Comparison of ENCODE assay signal across 24 mouse cellular contexts in the genomic region with DNA sequence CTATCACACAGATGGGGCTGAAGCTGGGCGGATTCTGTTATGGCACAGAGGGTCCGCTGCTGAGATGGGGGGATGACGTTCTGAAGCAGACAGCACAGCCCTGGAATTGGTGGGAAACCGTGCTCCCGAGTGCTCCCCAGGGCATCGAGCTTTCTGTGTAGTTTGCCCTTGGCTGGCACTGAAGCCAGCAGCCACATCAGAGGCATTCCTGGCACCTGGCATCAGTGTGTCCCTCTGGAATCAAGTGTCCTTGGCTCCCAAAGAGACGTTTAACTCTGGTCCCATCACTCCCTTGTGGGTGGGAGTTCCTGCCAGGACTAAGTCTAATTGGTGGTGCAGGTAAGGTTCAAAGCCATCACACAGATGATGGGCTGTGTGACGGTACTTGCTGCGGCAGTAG. TPM values are rescaled to one million over a fixed set of nuclear protein-coding genes. Genes with fewer than 3 reads are reported as not detected.
DNase-seq lines count a peak whose midpoint lies in the region; ATAC-seq lines count a peak whose summit lies in the region.
"Had no signal": no experiment of that assay in that cellular context is flagged by ENCODE, and none has a peak within 500 bp of the region (broad histone marks: within the 10 kb centered on the region; RNA-seq: fewer than 3 reads in every experiment).

No protein-coding gene starts in this region.

- peaks cover 90% of the 10 kb centered on the region for H3K36me3 ChIP-seq in heart, embryonic 10.5 days
- no peaks in the 10 kb centered on the region for H3K36me3 ChIP-seq in kidney, embryonic 16.5 days (ENCODE audit: insufficient read depth, low read length)
- H3K36me3 ChIP-seq: embryonic facial prominence, embryonic 10.5 days; embryonic facial prominence, embryonic 13.5 days; forebrain, embryonic 12.5 days; forebrain, embryonic 15.5 days had no signal

- no peak overlapping the region for H3K27ac ChIP-seq in heart, embryonic 10.5 days
- H3K27ac ChIP-seq in kidney, embryonic 16.5 days (ENCODE audit: low read length), result peak overlapping the region; percentile 17; the same call in 1 of the 2 replicates
- H3K27ac ChIP-seq: embryonic facial prominence, embryonic 10.5 days; embryonic facial prominence, embryonic 13.5 days; forebrain, embryonic 12.5 days; forebrain, embryonic 15.5 days; heart, embryonic 15.5 days; hindbrain, embryonic 14.5 days; hindbrain, postnatal 0 days had no signal

- no peaks in the 10 kb centered on the region for H3K9me3 ChIP-seq in heart, embryonic 10.5 days
- no peaks in the 10 kb centered on the region for H3K9me3 ChIP-seq in kidney, embryonic 16.5 days (ENCODE audit: low read length)
- H3K9me3 ChIP-seq: embryonic facial prominence, embryonic 10.5 days; embryonic facial prominence, embryonic 13.5 days; forebrain, embryonic 12.5 days; forebrain, embryonic 15.5 days; heart, embryonic 15.5 days had no signal

- intact Hi-C loops in heart, postnatal 10 days (cut with DNase I), result no loop called here

- WGBS in heart, embryonic 10.5 days, result 80% methylated on average over 9 of the region's 9 CpGs
- 84% methylated on average over 9 of the region's 9 CpGs for WGBS in kidney, embryonic 16.5 days

- H3K4me1 ChIP-seq in heart, embryonic 10.5 days, result 0 out of 2 replicates have a peak, but pooled peaks cover 7% of the 10 kb centered on the region
- H3K4me1 ChIP-seq in kidney, embryonic 16.5 days (ENCODE audit: insufficient read depth, low read length), result peaks cover 8% of the 10 kb centered on the region
- H3K4me1 ChIP-seq: forebrain, embryonic 12.5 days had no signal

- H3K9ac ChIP-seq in kidney, embryonic 16.5 days (replicated peaks; ENCODE audit: low read length), result no peak overlapping the region
- H3K9ac ChIP-seq: embryonic facial prominence, embryonic 13.5 days; forebrain, embryonic 12.5 days; forebrain, embryonic 15.5 days; heart, embryonic 15.5 days; hindbrain, embryonic 14.5 days had no signal

- H3K4me2 ChIP-seq in kidney, embryonic 16.5 days (replicated peaks; ENCODE audit: low read depth, low read length), result no peak overlapping the region
- H3K4me2 ChIP-seq: embryonic facial prominence, embryonic 13.5 days; forebrain, embryonic 12.5 days; forebrain, embryonic 15.5 days; heart, embryonic 15.5 days; hindbrain, embryonic 14.5 days had no signal

- peak; percentile 95 for DNase-seq in heart, adult 11 months
- no peak for DNase-seq in heart, embryonic 10.5 days (ENCODE audit: low spot score)
- DNase-seq in heart, postnatal 10 days, result peak; percentile 61 to 64
- DNase-seq in heart, adult 8-10 months (ENCODE audit: low spot score), result no peak
- no peak for DNase-seq in kidney, adult 18-20 months
- DNase-seq: adrenal gland, postnatal 25 days; cerebellum, adult 11-12 months; cerebellum, adult 8-10 months; cerebellum, postnatal 36 days; embryo, embryonic 11 days; gastrocnemius, postnatal 25 days; kidney, adult 2 months had no signal

- H3K27me3 ChIP-seq in heart, embryonic 10.5 days (ENCODE audit: insufficient read depth, poor library complexity, severe bottlenecking), result peaks cover 9% of the 10 kb centered on the region; the same call in 1 of the 2 replicates
- H3K27me3 ChIP-seq in kidney, embryonic 16.5 days (ENCODE audit: insufficient read depth, low read length), result no peaks in the 10 kb centered on the region
- H3K27me3 ChIP-seq: embryonic facial prominence, embryonic 13.5 days; forebrain, embryonic 12.5 days; forebrain, embryonic 15.5 days; heart, embryonic 15.5 days had no signal

- no peak overlapping the region for H3K4me3 ChIP-seq in heart, embryonic 10.5 days
- no peak overlapping the region for H3K4me3 ChIP-seq in kidney, embryonic 16.5 days (ENCODE audit: low read length)
- H3K4me3 ChIP-seq: embryonic facial prominence, embryonic 10.5 days; embryonic facial prominence, embryonic 13.5 days; erythroblast, embryonic 14.5 days; forebrain, embryonic 12.5 days; forebrain, embryonic 15.5 days; heart, embryonic 15.5 days had no signal

- no peak for ATAC-seq in kidney, embryonic 16.5 days (ENCODE audit: low FRiP score, low TSS enrichment)
- ATAC-seq: CD4-positive, CD25-positive, alpha-beta regulatory T cell, adult 4 months; forebrain, embryonic 15.5 days; hindbrain, postnatal 0 days; inflammation-experienced regulatory T-cells, adult 6 months; intestine, embryonic 16.5 days had no signal

RNA-seq across cellular contexts. Expression of a gene that starts 51.6 kb away (rescaled TPM):
- polyA plus RNA-seq in heart, embryonic 10.5 days (2016; fragmentation: Nextera tagmentation; extraction: Ambion mirVana), result 16.2 and 25.0 TPM in 2 replicates
- 1 to 10 TPM; 2.8 to 4.4 TPM for total RNA-seq in heart, postnatal 10 days (2021)
- 1 to 10 TPM; 2.4 to 3.3 (median 2.8) TPM for total RNA-seq in heart, adult 8-10 months (2022)
- polyA plus RNA-seq in kidney, embryonic 16.5 days (2015; fragmentation: Nextera tagmentation; extraction: Ambion mirVana), result 24.8 and 27.9 TPM in 2 replicates

Comparison
In these comparisons a context has a peak if more than half of its experiments do, and no peak if none do; other contexts are left out.
1. DNase-seq: peak in heart, adult 11 months (single experiment) and heart, postnatal 10 days (2 of 2); none in heart, embryonic 10.5 days (single experiment), heart, adult 8-10 months (single experiment) and kidney, adult 18-20 months (single experiment).